Mouse (Mus musculus) lung, postnatal 0 days (tissue): ENCODE measurements at regions not wholly inside any gene's neighbourhood (a gene's known extent, or its start where the extent isn't known, plus 50 kb on each side); places are given as distances from the start of the nearest gene placed in this dataset. TPM values are rescaled to one million over a fixed set of nuclear protein-coding genes. Genes with fewer than 3 reads are reported as not detected.

Source experiments
- ATAC-seq: fragments of 200-750 bp; cut with Nextera tagmentation; 2 replicates; pipeline ENCODE4 v1.8.0; 2017; ENCODE audit warnings: moderate library complexity
- DNase-seq: peaks from one replicate; pipeline ENCODE4 v3.0.0-alpha.2; 2016; ENCODE audit warnings: low spot score
- H3K27ac ChIP-seq: fragments of 300-500 bp; sonication (generic); 2 replicates; pipeline ENCODE4 v1.5.1; 2014; ENCODE audit warnings: antibody characterized with exemption, mild to moderate bottlenecking, low read length, mixed read lengths
- H3K27me3 ChIP-seq: fragments of 300-500 bp; sonication (generic); replicated peaks from 2 replicates; pipeline ENCODE4 v1.6.1; 2014; ENCODE audit warnings: low read length, mixed read lengths; ENCODE audit not compliant: insufficient read depth
- H3K36me3 ChIP-seq: fragments of 300-500 bp; sonication (generic); 2 replicates; pipeline ENCODE4 v1.6.1; 2014; ENCODE audit warnings: low read length, mixed read lengths; ENCODE audit not compliant: insufficient read depth
- H3K4me1 ChIP-seq: fragments of 300-500 bp; sonication (generic); 2 replicates; pipeline ENCODE4 v1.6.1; 2014; ENCODE audit warnings: antibody characterized with exemption, low read depth, low read length, mixed read lengths; ENCODE audit not compliant: insufficient read depth
- H3K4me2 ChIP-seq: fragments of 300-500 bp; sonication (generic); replicated peaks from 2 replicates; pipeline ENCODE4 v1.6.1; 2014; ENCODE audit warnings: low read depth, mild to moderate bottlenecking, low read length, moderate library complexity, mixed read lengths
- H3K4me3 ChIP-seq: fragments of 300-500 bp; sonication (generic); 2 replicates; pipeline ENCODE4 v1.5.1; 2014; ENCODE audit warnings: low read depth, low read length
- H3K9ac ChIP-seq: fragments of 300-500 bp; sonication (generic); replicated peaks from 2 replicates; pipeline ENCODE4 v1.6.1; 2014; ENCODE audit warnings: low read depth, mild to moderate bottlenecking
- H3K9me3 ChIP-seq: fragments of 300-500 bp; sonication (generic); 2 replicates; pipeline ENCODE4 v1.6.1; 2016; ENCODE audit warnings: low read length, mixed read lengths
- CTCF ChIP-seq: IDR thresholded peaks from 2 replicates; pipeline ENCODE4 v1.5.1; 2016; ENCODE audit warnings: antibody characterized with exemption, mild to moderate bottlenecking
- EP300 ChIP-seq: IDR thresholded peaks from 2 replicates; pipeline ENCODE4 v1.6.1; 2016; ENCODE audit warnings: antibody characterized with exemption, mild to moderate bottlenecking, control low read depth
- WGBS: fragments of 180-500 bp; shearing (Covaris S2); extraction: QIAGEN DNeasy Blood & Tissue Kit; methylation state at CpG from one replicate; pipeline ENCODE4 v1.1.7; 2014; 5-methylcytosine and 5-hydroxymethylcytosine counted together
- microRNA-seq: library from miRNA; unstranded; fragments of <30 nt; microRNA quantifications from one replicate; pipeline ENCODE4, GENCODE M21; 2016

- no peaks in the 10 kb centered on the region for H3K4me1 ChIP-seq
- DNase-seq: peak; percentile 28
- TF ChIP-seq EP300 (no peak), CTCF (no peak)
- no peaks in the 10 kb centered on the region for H3K9me3 ChIP-seq
- no peak; the same call in 1 of the 2 replicates for ATAC-seq
- H3K27ac ChIP-seq: no peak overlapping the region
- H3K9ac ChIP-seq: no peak overlapping the region
- no peaks in the 10 kb centered on the region for H3K36me3 ChIP-seq
- no peak overlapping the region for H3K4me2 ChIP-seq
- no peak overlapping the region for H3K4me3 ChIP-seq
- 58% methylated on average over 2 of the region's 2 CpGs for WGBS
- no peaks in the 10 kb centered on the region for H3K27me3 ChIP-seq
Observed at GRCm38 (mm10) chr3:38538309-38538708, 53.7 kb upstream of the Ankrd50 start.

- DNase-seq (no peak), ATAC-seq (no peak)
- H3K9me3 ChIP-seq: no peaks in the 10 kb centered on the region
- no peak overlapping the region for H3K9ac ChIP-seq
- TF ChIP-seq EP300 (no peak), CTCF (no peak)
- H3K36me3 ChIP-seq: no peaks in the 10 kb centered on the region
- no peaks in the 10 kb centered on the region for H3K4me1 ChIP-seq
- H3K27ac ChIP-seq: no peak overlapping the region
- no peak overlapping the region for H3K4me2 ChIP-seq
- H3K27me3 ChIP-seq: no peaks in the 10 kb centered on the region
- no peak overlapping the region for H3K4me3 ChIP-seq
Observed at GRCm38 (mm10) chr3:38537770-38538169, 53.1 kb upstream of the Ankrd50 start.

Small RNA genes in the stretch of these regions (microRNA-seq; reads per million reads assigned to microRNA genes)
- gene Gm24462: not detected
